Mouse (Mus musculus) G1E (cell line): ENCODE results near the gene Ins2. TPM values are rescaled to one million over a fixed set of nuclear protein-coding genes. Genes with fewer than 3 reads are reported as not detected.

ENCODE experiments used
- ATAC-seq: 2 replicates; pipeline ENCODE4 v1.8.0; 2016; ENCODE audit warnings: mild to moderate bottlenecking; ENCODE audit not compliant: insufficient number of reproducible peaks, poor library complexity, low FRiP score, severe bottlenecking; ENCODE audit errors: extremely low read depth
- DNase-seq: peaks from one replicate; pipeline ENCODE4 v3.0.0; 2012; ENCODE audit warnings: low spot score
- H3K27me3 ChIP-seq: 2 replicates; pipeline ENCODE4 v1.6.1; 2012; ENCODE audit warnings: mild to moderate bottlenecking, low read length, inconsistent platforms; ENCODE audit not compliant: insufficient read depth
- H3K36me3 ChIP-seq: replicated peaks from 2 replicates; pipeline ENCODE3; 2012; ENCODE audit warnings: mild to moderate bottlenecking, inconsistent platforms
- H3K4me1 ChIP-seq: 2 replicates; pipeline ENCODE4 v1.6.1; 2012; ENCODE audit warnings: low read depth, low read length, inconsistent platforms, mixed read lengths; ENCODE audit not compliant: insufficient read depth
- H3K4me3 ChIP-seq: 2 replicates; pipeline ENCODE4 v1.5.1; 2012; ENCODE audit warnings: low read depth, mild to moderate bottlenecking, inconsistent platforms, low read length, moderate library complexity, mixed read lengths
- H3K9me3 ChIP-seq: replicated peaks from 2 replicates; pipeline ENCODE4 v1.6.1; 2012; ENCODE audit warnings: inconsistent platforms
- CTCF ChIP-seq: IDR thresholded peaks from 2 replicates; pipeline ENCODE4 v1.5.1; 2012; ENCODE audit warnings: low read depth, low read length, inconsistent platforms, mixed read lengths
- GATA1 ChIP-seq: IDR thresholded peaks from 2 replicates; pipeline ENCODE4 v1.6.1; 2012; ENCODE audit warnings: borderline replicate concordance, low read length, inconsistent platforms, mixed read lengths
- GATA2 ChIP-seq: IDR thresholded peaks from 2 replicates; pipeline ENCODE4 v1.6.1; 2012; ENCODE audit warnings: low read depth, low read length, inconsistent platforms, borderline replicate concordance
- POLR2AphosphoS5 ChIP-seq: IDR thresholded peaks from 2 replicates; pipeline ENCODE4 v1.6.1; 2012; ENCODE audit warnings: low read depth, low read length, inconsistent platforms; ENCODE audit not compliant: insufficient replicate concordance
- TAL1 ChIP-seq: conservative IDR thresholded peaks from 2 replicates; pipeline ENCODE4 v1.6.1; 2012; ENCODE audit warnings: low read depth, low read length, inconsistent platforms, mixed read lengths
- polyA plus RNA-seq: library from polyadenylated mRNA; stranded (reverse); fragments of >175 nt; gene quantifications from 2 replicates; pipeline ENCODE4 v1.2.3, GENCODE M21; 2012
- total RNA-seq, 2 experiments: library from RNA; stranded (forward) in 1 of 2; stranded (reverse) in 1 of 2; fragments of 200-1000 nt in 1 of 2; fragments of >200 nt in 1 of 2; fragmentation: Nextera tagmentation in 1 of 2; gene quantifications; 2 replicates each; pipeline ENCODE4 v1.2.3; 2014 to 2017

The Ins2 gene
- total and polyA plus RNA-seq, 3 experiments = 0.38 TPM; not detected in 2

- H3K27me3 ChIP-seq = no peaks in the 10 kb centered on the region
- DNase-seq (no peak), ATAC-seq (no peak)
- H3K4me1 ChIP-seq = no peaks in the 10 kb centered on the region
- H3K9me3 ChIP-seq = peaks cover 42% of the 10 kb centered on the region
- TF ChIP-seq GATA2 (no peak), POLR2AphosphoS5 (no peak), GATA1 (no peak), CTCF (no peak), TAL1 (no peak)
- H3K4me3 ChIP-seq = no peak within 1 kb of the TSS
- no peaks in the 10 kb centered on the region for H3K36me3 ChIP-seq
Observed at GRCm38 (mm10) chr7:142666659-142667058, 76.5 kb downstream of the Ins2 start, which contains the start of gene Igf2. Gene Igf2 (minus strand): TSS chr7:142666816.

DNA sequence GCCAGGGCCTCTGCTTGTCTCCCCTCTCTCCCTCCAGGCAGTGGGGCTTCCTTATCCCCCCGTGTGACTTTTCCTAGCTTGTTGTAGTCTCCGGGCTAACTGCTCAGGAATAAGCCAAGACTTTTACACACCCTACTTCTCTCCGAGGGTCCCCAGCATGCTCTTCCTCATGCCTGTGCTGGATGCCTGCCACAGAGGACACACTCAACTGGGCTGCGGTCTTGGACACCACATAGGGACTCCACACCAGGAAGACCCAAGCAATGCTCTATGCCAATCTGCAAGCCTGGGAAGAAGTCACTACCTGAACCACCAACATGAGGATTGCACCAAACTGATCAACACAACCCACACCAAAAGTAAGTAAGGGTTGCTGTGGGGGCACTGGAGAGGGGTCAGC, 77.1 kb downstream of the Ins2 start:
- no peak for ATAC-seq
- Histone ChIP-seq H3K4me3 (no peak overlapping the region), H3K4me1 (no peaks in the 10 kb centered on the region), H3K36me3 (no peaks in the 10 kb centered on the region), H3K9me3 (peaks cover 44% of the 10 kb centered on the region), H3K27me3 (peaks cover 1% of the 10 kb centered on the region; the same call in 1 of the 2 replicates)
- TF ChIP-seq GATA1 (no peak), TAL1 (no peak), POLR2AphosphoS5 (no peak), GATA2 (no peak), CTCF (no peak)
- no peak for DNase-seq

DNA sequence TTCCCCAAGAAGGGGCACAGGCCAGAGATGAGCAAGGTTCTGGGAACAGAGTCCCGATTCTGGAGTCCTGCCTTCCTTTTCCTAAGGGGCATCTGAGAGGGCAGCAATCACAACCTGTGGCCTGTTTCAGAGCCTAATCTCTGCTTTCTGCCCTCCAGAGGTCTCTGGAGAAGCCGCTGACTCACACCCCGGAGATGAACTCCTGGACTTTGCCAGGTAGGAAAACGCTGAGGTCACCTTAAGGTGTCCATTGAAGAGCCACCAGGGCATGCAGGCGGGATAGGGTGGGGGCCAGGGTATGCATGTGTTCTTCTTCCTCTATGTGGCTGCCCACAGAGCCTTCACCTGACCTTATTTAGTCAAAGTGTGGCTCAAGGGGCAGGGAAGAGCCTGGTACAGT, 77.8 kb downstream of the Ins2 start:
- no peak for DNase-seq
- Histone ChIP-seq H3K36me3 (no peaks in the 10 kb centered on the region), H3K4me1 (no peaks in the 10 kb centered on the region; the same call in 1 of the 2 replicates), H3K27me3 (peaks cover 9% of the 10 kb centered on the region; the same call in 1 of the 2 replicates), H3K9me3 (peaks cover 45% of the 10 kb centered on the region), H3K4me3 (no peak overlapping the region)
- no peak for TF ChIP-seq GATA2
- no peak for TF ChIP-seq POLR2AphosphoS5
- TF ChIP-seq GATA1 = no peak
- TF ChIP-seq TAL1 = no peak
- TF ChIP-seq CTCF = no peak
- ATAC-seq = no peak

GRCm38 (mm10) chr7:142664465-142665029, 78.6 kb downstream of the Ins2 start:
- H3K27me3 ChIP-seq = peaks cover 9% of the 10 kb centered on the region; the same call in 1 of the 2 replicates
- H3K36me3 ChIP-seq = no peaks in the 10 kb centered on the region
- H3K4me1 ChIP-seq = no peaks in the 10 kb centered on the region; the same call in 1 of the 2 replicates
- H3K9me3 ChIP-seq = peaks cover 45% of the 10 kb centered on the region
- TF ChIP-seq CTCF = no peak
- TF ChIP-seq POLR2AphosphoS5 = no peak
- no peak for TF ChIP-seq GATA1
- no peak for TF ChIP-seq TAL1
- no peak for TF ChIP-seq GATA2
- no peak for DNase-seq
- no peak overlapping the region for H3K4me3 ChIP-seq
- ATAC-seq = no peak

DNA sequence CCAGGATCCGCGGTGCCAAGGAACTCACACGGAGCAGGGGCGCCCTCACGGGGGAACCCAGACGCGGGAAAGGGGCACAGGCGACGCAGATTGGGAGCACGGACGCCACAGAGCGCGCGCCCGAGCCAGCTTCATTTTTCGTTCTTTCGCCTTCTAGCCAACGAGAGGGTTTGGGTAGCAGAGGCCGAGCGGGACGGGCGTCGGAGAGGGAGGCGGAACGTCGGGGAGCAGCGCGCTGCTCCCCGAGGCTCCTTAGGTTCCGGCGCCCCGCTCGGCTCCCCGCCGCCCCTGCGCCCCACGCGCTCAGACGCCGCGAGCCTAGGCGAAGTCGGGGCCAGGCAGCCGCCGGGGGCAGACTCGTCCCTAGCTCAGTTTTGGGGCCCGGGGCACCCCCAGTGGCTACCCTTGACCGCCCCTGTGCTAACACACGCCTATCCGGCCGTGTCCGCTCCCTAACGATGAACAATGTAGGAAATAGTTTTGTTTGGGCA, 79.2 kb downstream of the Ins2 start:
- H3K4me3 ChIP-seq = no peak overlapping the region
- TF ChIP-seq GATA2 (no peak), TAL1 (no peak), POLR2AphosphoS5 (no peak), GATA1 (no peak), CTCF (no peak)
- no peak for DNase-seq
- no peak for ATAC-seq
- peaks cover 45% of the 10 kb centered on the region for H3K9me3 ChIP-seq
- H3K36me3 ChIP-seq = no peaks in the 10 kb centered on the region
- H3K4me1 ChIP-seq = no peaks in the 10 kb centered on the region; the same call in 1 of the 2 replicates
- peaks cover 9% of the 10 kb centered on the region; the same call in 1 of the 2 replicates for H3K27me3 ChIP-seq

DNA sequence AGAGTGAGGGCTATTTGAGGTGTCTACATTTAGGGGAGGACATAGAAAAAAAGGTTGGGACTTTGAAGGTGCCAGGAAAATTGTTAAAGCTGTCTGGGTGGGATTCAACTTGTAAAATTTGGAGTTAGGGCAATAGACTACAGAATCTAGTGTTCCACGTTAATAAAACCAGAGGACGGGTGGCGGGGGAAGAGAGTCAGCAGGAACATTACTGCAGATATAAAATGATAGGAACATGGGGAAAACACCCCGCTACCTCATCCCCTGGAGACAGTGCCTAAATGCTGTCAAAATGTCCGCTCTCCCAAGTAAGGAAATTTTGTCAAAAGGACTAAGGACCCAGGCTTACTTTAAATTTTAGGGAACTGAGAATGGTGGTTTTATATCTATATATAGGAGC, 80.0 kb downstream of the Ins2 start:
- TF ChIP-seq POLR2AphosphoS5 (no peak), GATA1 (no peak), TAL1 (no peak), CTCF (no peak), GATA2 (no peak)
- Histone ChIP-seq H3K4me1 (no peaks in the 10 kb centered on the region; the same call in 1 of the 2 replicates), H3K36me3 (no peaks in the 10 kb centered on the region), H3K9me3 (peaks cover 47% of the 10 kb centered on the region), H3K27me3 (peaks cover 9% of the 10 kb centered on the region; the same call in 1 of the 2 replicates), H3K4me3 (no peak overlapping the region)
- ATAC-seq (no peak), DNase-seq (no peak)
